Mouse (Mus musculus) cerebellum, adult 9-10 months (tissue): ENCODE data around the gene Tmem253.

Source experiments
- DNase-seq: peaks from one replicate; pipeline ENCODE4 v3.0.0; 2022

Gene Tmem253

GRCm38 (mm10) chr14:52008321-52009203 lies 6.9 kb upstream of the Tmem253 start:
- peak; percentile 96 for DNase-seq

- peak; percentile 48 for DNase-seq
Measured at GRCm38 (mm10) chr14:52009361-52009760, 6.1 kb upstream of the Tmem253 start.

GRCm38 (mm10) chr14:52009841-52010240 lies 5.6 kb upstream of the Tmem253 start:
- DNase-seq, result peak; percentile 63

- DNase-seq, result peak; percentile 83
Measured at GRCm38 (mm10) chr14:52010446-52011111, 4.9 kb upstream of the Tmem253 start.

- no peak for DNase-seq
Measured at GRCm38 (mm10) chr14:52011683-52012082, 3.8 kb upstream of the Tmem253 start.

GRCm38 (mm10) chr14:52012085-52012484 lies 3.4 kb upstream of the Tmem253 start:
- DNase-seq, result peak; percentile 98

- DNase-seq, result no peak
Measured at GRCm38 (mm10) chr14:52012553-52012952, 2.9 kb upstream of the Tmem253 start.

GRCm38 (mm10) chr14:52013021-52013610 lies 2.3 kb upstream of the Tmem253 start:
- DNase-seq, result peak; percentile 72

GRCm38 (mm10) chr14:52013771-52014219 lies 1.7 kb upstream of the Tmem253 start:
- DNase-seq, result peak; percentile 76

GRCm38 (mm10) chr14:52014271-52014760 lies 1.1 kb upstream of the Tmem253 start:
- no peak for DNase-seq

GRCm38 (mm10) chr14:52014761-52015311 lies 622 bp upstream of the Tmem253 start:
- peak; percentile 72 for DNase-seq

GRCm38 (mm10) chr14:52016625-52017405 lies 1.4 kb downstream of the Tmem253 start:
- peak; percentile 48 for DNase-seq

GRCm38 (mm10) chr14:52017662-52018061 lies 2.2 kb downstream of the Tmem253 start:
- peak; percentile 61 for DNase-seq

- DNase-seq, result peak; percentile 70
Measured at GRCm38 (mm10) chr14:52018248-52019050, 3.0 kb downstream of the Tmem253 start.

GRCm38 (mm10) chr14:52019051-52019589 lies 3.7 kb downstream of the Tmem253 start:
- no peak for DNase-seq

GRCm38 (mm10) chr14:52019590-52020340 lies 4.3 kb downstream of the Tmem253 start:
- peak; percentile 99 for DNase-seq

- DNase-seq, result peak; percentile 84
Measured at GRCm38 (mm10) chr14:52020486-52021137, 5.2 kb downstream of the Tmem253 start, which contains the start of gene Zfp219. Gene Zfp219 (minus strand): TSS chr14:52020733.

GRCm38 (mm10) chr14:52021138-52021529 lies 5.7 kb downstream of the Tmem253 start:
- peak; percentile 63 for DNase-seq

GRCm38 (mm10) chr14:52021568-52022212 lies 6.2 kb downstream of the Tmem253 start:
- DNase-seq, result no peak
